Mouse (Mus musculus): ENCODE results near the gene Col5a1. TPM values are rescaled to one million over a fixed set of nuclear protein-coding genes. Genes with fewer than 3 reads are reported as not detected.

Gene Col5a1
- polyA plus RNA-seq, 1 experiment from 2014 or later = 83.2 TPM

DNA sequence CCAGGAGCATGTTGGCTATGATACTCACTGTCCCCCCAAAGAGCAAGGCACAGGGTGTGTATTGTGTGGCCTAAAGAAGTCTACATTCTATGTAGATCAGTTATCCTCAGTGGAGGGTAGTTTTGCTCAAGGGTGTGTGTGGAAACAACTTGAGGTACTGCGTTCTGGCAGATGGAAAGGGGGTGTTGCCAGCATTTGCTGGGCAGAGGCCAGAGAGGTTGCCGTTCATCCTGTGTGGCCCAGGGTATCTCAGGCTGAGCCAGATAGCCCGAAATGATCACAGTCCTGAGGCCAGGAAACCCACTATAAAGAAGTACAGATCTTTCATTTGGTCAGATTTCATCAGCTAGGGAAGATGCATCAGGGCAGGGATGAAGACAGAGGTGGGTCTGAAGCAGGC, 13.9 kb upstream of the Col5a1 start:
- H3K36me3 ChIP-seq (ENCODE audit: insufficient read depth) = no peaks in the 10 kb centered on the region
- peak overlapping the region; percentile 42; the same call in 1 of the 2 replicates for H3K27ac ChIP-seq (ENCODE audit: low read depth)
- no peak overlapping the region for H3K4me3 ChIP-seq (ENCODE audit: low read depth, low read length)
- no peak for TF ChIP-seq CTCF (IDR thresholded peaks at IDR 0.05; ENCODE audit: low read depth)
- H3K4me2 ChIP-seq = no peak overlapping the region
- 44% methylated on average over 3 of the region's 3 CpGs for WGBS
- H3K9ac ChIP-seq = no peak overlapping the region; the same call in 1 of the 2 replicates
- H3K4me1 ChIP-seq (ENCODE audit: insufficient read depth) = peaks cover 9% of the 10 kb centered on the region; the same call in 1 of the 2 replicates
- no peaks in the 10 kb centered on the region for H3K9me3 ChIP-seq (ENCODE audit: low read depth, low read length)
- DNase-seq (no peak), ATAC-seq (ENCODE audit: insufficient read depth) (no peak)
- H3K27me3 ChIP-seq (ENCODE audit: insufficient read depth, low read length) = no peaks in the 10 kb centered on the region

DNA sequence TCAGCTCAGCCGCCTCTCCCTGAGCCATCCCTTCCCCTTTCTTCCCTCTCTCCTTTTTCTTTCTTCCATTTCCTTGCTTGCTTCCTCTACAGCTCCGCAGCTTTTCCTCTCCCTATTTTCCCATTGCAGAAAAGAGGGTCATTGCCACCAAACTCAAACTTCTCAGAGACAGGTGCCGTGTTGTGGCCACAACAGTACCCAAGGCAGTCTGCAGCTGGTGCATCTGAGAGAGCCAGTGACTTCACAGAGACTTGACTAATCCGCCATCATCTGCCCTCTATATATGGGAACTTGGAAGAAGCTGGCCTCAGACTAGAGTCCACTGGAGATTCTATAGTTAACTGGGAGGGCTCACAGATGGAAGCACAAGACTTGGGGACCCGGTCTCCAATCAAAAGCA, 13.2 kb upstream of the Col5a1 start:
- WGBS = 67% methylated on average over 5 of the region's 5 CpGs
- no peak for TF ChIP-seq CTCF (IDR thresholded peaks at IDR 0.05; ENCODE audit: low read depth)
- no peak for ATAC-seq (ENCODE audit: insufficient read depth)

DNA sequence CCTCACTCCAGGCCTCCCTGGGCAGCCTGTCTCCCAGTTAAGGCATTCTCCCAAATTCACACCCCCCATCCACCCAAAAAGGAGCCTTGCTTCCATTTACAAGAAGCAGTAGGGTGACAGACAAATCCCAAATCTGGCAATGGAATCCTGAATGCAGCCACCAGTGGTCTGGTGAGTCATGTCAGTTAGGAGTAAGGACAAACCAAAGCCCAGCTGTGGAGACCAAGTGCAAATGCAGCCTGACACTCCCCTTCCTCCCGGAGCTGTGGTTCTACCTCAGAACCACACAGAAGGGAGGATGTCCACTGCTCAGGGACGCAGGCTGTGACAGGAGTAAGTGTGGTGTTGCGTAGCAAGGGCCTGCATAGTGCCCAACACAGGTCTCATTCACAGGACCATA, 11.6 kb upstream of the Col5a1 start:
- DNase-seq = no peak
- no peaks in the 10 kb centered on the region for H3K36me3 ChIP-seq (ENCODE audit: insufficient read depth)
- H3K9ac ChIP-seq = no peak overlapping the region
- H3K4me3 ChIP-seq (ENCODE audit: low read depth, low read length) = no peak overlapping the region
- no peak overlapping the region for H3K4me2 ChIP-seq
- WGBS = 68% methylated on average over 3 of the region's 3 CpGs
- H3K27me3 ChIP-seq (ENCODE audit: insufficient read depth, low read length) = no peaks in the 10 kb centered on the region
- H3K27ac ChIP-seq (ENCODE audit: low read depth) = no peak overlapping the region
- H3K4me1 ChIP-seq (ENCODE audit: insufficient read depth) = peaks cover 9% of the 10 kb centered on the region; the same call in 1 of the 2 replicates
- TF ChIP-seq CTCF (IDR thresholded peaks at IDR 0.05; ENCODE audit: low read depth) = no peak
- H3K9me3 ChIP-seq (ENCODE audit: low read depth, low read length) = no peaks in the 10 kb centered on the region
- ATAC-seq (ENCODE audit: insufficient read depth) = no peak

More for the DNA sequence above, 13.2 kb upstream of the Col5a1 start:
- no peak for DNase-seq
- Histone ChIP-seq H3K36me3 (ENCODE audit: insufficient read depth) (no peaks in the 10 kb centered on the region), H3K27ac (ENCODE audit: low read depth) (peak overlapping the region; percentile 42; the same call in 1 of the 2 replicates), H3K4me1 (ENCODE audit: insufficient read depth) (peaks cover 9% of the 10 kb centered on the region; the same call in 1 of the 2 replicates), H3K9me3 (ENCODE audit: low read depth, low read length) (no peaks in the 10 kb centered on the region), H3K4me3 (ENCODE audit: low read depth, low read length) (no peak overlapping the region), H3K27me3 (ENCODE audit: insufficient read depth, low read length) (no peaks in the 10 kb centered on the region), H3K9ac (no peak overlapping the region), H3K4me2 (no peak overlapping the region)

DNA sequence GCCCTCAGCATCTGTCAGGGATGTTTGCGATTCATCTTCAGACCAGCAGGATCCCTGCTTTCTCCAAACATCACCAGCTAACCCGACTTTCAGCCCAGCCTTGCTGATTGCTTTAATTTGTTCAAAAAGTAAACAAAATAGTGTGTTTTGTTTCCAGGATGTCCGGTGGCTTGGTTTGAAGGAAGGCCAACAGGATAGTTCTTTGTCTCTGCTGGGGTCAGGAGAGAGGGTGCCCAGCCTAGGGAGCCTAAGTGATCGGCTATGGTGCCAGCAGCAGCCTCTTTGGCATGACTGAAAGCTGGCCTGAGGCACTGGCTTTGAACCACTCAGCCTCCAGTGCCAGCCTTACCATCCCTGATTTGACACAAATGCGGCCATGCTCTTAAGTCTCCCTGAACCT, 11.0 kb upstream of the Col5a1 start:
- H3K27ac ChIP-seq (ENCODE audit: low read depth) = no peak overlapping the region
- WGBS = 43% methylated on average over 5 of the region's 5 CpGs
- no peak overlapping the region for H3K4me2 ChIP-seq
- DNase-seq (peak; percentile 67), ATAC-seq (ENCODE audit: insufficient read depth) (0 out of 2 replicates have a peak, but pooled peaks have one; percentile 7)
- no peak overlapping the region for H3K4me3 ChIP-seq (ENCODE audit: low read depth, low read length)
- no peaks in the 10 kb centered on the region for H3K27me3 ChIP-seq (ENCODE audit: insufficient read depth, low read length)
- H3K36me3 ChIP-seq (ENCODE audit: insufficient read depth) = no peaks in the 10 kb centered on the region
- no peak for TF ChIP-seq CTCF (IDR thresholded peaks at IDR 0.05; ENCODE audit: low read depth)
- H3K9ac ChIP-seq = no peak overlapping the region
- H3K9me3 ChIP-seq (ENCODE audit: low read depth, low read length) = no peaks in the 10 kb centered on the region
- peaks cover 9% of the 10 kb centered on the region; the same call in 1 of the 2 replicates for H3K4me1 ChIP-seq (ENCODE audit: insufficient read depth)

DNA sequence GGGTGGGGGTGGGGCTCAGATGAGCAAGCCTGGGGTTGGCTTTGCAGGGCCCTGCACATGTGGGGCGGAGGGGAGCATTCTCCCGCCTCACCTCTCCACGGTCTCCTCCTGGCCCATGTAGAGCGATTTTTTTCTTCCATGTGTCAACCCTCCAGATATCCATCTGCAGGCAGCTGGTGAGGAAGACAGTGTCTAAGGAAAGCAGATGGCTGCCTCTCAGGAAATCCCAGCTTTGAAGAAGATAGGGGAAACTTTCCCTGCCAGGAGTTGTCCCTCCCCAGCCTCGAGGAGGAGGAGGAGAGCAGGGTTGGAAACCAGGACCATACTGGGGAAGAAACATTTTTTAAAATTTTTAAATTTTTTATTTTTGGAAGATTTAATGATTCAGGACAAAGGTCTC, 10.4 kb upstream of the Col5a1 start:
- TF ChIP-seq CTCF (IDR thresholded peaks at IDR 0.05; ENCODE audit: low read depth) = no peak
- Histone ChIP-seq H3K4me3 (ENCODE audit: low read depth, low read length) (no peak overlapping the region), H3K4me1 (ENCODE audit: insufficient read depth) (peaks cover 9% of the 10 kb centered on the region; the same call in 1 of the 2 replicates), H3K4me2 (no peak overlapping the region), H3K27me3 (ENCODE audit: insufficient read depth, low read length) (no peaks in the 10 kb centered on the region), H3K9me3 (ENCODE audit: low read depth, low read length) (no peaks in the 10 kb centered on the region), H3K27ac (ENCODE audit: low read depth) (no peak overlapping the region), H3K36me3 (ENCODE audit: insufficient read depth) (no peaks in the 10 kb centered on the region), H3K9ac (no peak overlapping the region)
- ATAC-seq (ENCODE audit: insufficient read depth) = no peak
- DNase-seq = no peak
- WGBS = 38% methylated on average over 5 of the region's 5 CpGs

DNA sequence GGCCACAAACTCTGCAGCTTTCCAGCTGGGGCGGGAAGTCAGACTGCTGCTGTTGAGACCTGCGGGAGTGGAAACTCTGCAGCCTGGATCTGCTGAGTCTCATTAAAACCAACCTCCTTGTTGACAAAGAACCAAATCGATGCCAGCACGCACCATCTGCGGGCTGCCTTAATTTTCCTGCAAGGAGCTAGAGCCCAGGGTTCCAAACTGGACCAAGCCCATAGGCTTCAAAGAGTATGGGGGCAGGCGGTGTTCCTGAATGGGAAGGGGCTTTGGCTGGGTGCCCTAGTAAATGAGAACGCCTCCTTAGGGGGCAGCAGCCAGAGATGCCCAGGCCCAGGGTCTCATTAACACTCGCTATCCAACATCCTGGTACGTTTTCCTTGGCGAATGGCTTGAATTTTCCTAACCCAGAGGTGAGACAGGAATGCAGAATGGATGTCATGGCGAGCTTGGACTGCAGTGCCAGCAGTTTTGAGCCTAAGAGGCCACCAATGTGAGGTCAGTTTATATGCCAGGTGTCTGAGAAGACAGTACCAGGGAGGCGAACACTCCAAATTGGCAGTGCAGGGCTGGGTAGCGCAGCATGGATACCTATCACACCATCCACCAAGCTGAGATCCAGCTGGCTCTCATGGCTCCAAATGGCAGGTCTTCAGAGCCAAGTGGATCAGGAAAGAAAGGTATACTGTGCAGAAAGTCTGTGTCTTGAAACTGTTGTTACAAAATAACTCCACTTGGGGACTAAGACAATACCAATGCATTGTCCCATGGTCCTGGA, 9.3 kb upstream of the Col5a1 start:
- ATAC-seq (ENCODE audit: insufficient read depth) = no peak
- H3K4me1 ChIP-seq (ENCODE audit: insufficient read depth) = peaks cover 8% of the 10 kb centered on the region; the same call in 1 of the 2 replicates
- 81% methylated on average over 13 of the region's 13 CpGs for WGBS
- H3K36me3 ChIP-seq (ENCODE audit: insufficient read depth) = no peaks in the 10 kb centered on the region
- H3K9ac ChIP-seq = no peak overlapping the region
- DNase-seq = no peak
- H3K27me3 ChIP-seq (ENCODE audit: insufficient read depth, low read length) = no peaks in the 10 kb centered on the region
- no peaks in the 10 kb centered on the region for H3K9me3 ChIP-seq (ENCODE audit: low read depth, low read length)
- TF ChIP-seq CTCF (IDR thresholded peaks at IDR 0.05; ENCODE audit: low read depth) = no peak
- no peak overlapping the region for H3K27ac ChIP-seq (ENCODE audit: low read depth)
- H3K4me2 ChIP-seq = no peak overlapping the region
- H3K4me3 ChIP-seq (ENCODE audit: low read depth, low read length) = no peak overlapping the region

DNA sequence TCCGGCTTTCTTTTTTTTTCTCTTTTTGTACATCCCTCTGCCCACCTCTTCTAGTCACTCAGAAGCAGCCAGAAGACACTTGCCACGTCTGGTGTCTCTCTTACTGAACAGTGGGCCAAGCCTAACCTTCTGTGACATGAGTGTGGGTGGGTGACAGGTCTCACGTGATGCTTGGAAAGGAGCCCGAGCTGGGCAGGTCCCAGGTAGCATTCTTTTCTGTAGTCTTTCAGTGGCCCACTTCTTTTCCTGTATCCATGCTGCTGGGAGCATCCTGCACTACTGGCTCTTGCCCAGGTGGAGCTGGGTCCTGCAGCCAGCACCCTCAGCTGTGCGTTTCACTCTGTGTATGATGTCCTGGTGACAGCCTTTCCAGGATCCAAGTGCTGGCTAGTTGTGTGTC, 8.2 kb upstream of the Col5a1 start:
- no peaks in the 10 kb centered on the region for H3K4me1 ChIP-seq (ENCODE audit: insufficient read depth)
- H3K9me3 ChIP-seq (ENCODE audit: low read depth, low read length) = no peaks in the 10 kb centered on the region
- 73% methylated on average over 5 of the region's 5 CpGs for WGBS
- ATAC-seq (ENCODE audit: insufficient read depth) = no peak
- H3K36me3 ChIP-seq (ENCODE audit: insufficient read depth) = no peaks in the 10 kb centered on the region
- DNase-seq = no peak
- no peak overlapping the region for H3K9ac ChIP-seq
- TF ChIP-seq CTCF (IDR thresholded peaks at IDR 0.05; ENCODE audit: low read depth) = no peak
- no peak overlapping the region for H3K4me3 ChIP-seq (ENCODE audit: low read depth, low read length)
- no peak overlapping the region for H3K27ac ChIP-seq (ENCODE audit: low read depth)
- H3K4me2 ChIP-seq = no peak overlapping the region
- H3K27me3 ChIP-seq (ENCODE audit: insufficient read depth, low read length) = no peaks in the 10 kb centered on the region
